Comparison of ENCODE assay signal across 15 mouse cellular contexts in the genomic region with DNA sequence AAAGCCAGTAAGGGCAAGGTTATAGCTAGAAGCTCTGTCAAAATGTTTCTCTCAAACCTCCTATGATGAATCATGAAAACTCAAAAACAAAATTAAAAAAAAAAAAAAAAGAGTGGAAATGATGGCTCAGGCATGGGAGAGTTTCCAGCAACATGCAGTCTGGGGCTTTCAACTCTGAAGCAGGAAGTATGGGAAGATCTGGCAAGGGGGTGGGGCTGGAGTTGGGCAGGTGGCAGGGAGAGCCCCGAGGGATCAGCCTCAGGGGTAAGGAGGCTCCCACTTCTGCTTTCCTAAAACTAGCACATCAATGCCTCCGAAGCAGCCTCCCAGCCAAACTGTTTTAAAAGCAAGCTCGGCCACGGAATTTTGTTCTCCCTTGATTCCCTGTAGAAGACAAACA. TPM values are rescaled to one million over a fixed set of nuclear protein-coding genes. Genes with fewer than 3 reads are reported as not detected.
DNase-seq lines count a peak whose midpoint lies in the region; ATAC-seq lines count a peak whose summit lies in the region.
"Had no signal": no experiment of that assay in that cellular context is flagged by ENCODE, and none has a peak within 500 bp of the region (broad histone marks: within the 10 kb centered on the region; RNA-seq: fewer than 3 reads in every experiment).

No protein-coding gene starts in this region.

- intact Hi-C loops in heart, postnatal 14 days (cut with DNase I), result no loop called here

- ATAC-seq in common myeloid progenitor, adult 5-6 weeks (replicated peaks; ENCODE audit: low read depth, poor library complexity, severe bottlenecking), result 0 out of 2 replicates have a peak, but pooled peaks have one; percentile 47

- DNase-seq in heart, adult 18-20 months, result peak; percentile 35 to 46
- DNase-seq in heart, postnatal 14 days, result no peak
- DNase-seq in spleen, postnatal 36 days (ENCODE audit: low spot score in 2 of 2), result peak; percentile 25 to 31
- DNase-seq in spleen, adult 12 weeks (ENCODE audit: low spot score), result no peak
- DNase-seq in frontal cortex, postnatal 25 days (ENCODE audit: low spot score in 2 of 2), result no peak
- DNase-seq in layer of hippocampus, adult 18-20 months (ENCODE audit: low spot score in 2 of 2), result no peak
- no peak for DNase-seq in cerebellum, adult 11 months
- DNase-seq: cerebellum, adult 2 months; embryo, embryonic 11 days; kidney, adult 9 months; liver, embryonic 13.5 days; lung, postnatal 36 days; midbrain, embryonic 14.5 days; thymus, postnatal 14 days had no signal

RNA-seq across cellular contexts. Expression of a gene that starts 11.4 kb away (rescaled TPM):
- 1 to 10 TPM; 5.4 to 6.3 TPM for total RNA-seq in heart, adult 18-20 months (2021)
- 1 to 10 TPM; 8.8 to 9.9 TPM for total RNA-seq in heart, postnatal 14 days (2021)
- 0.41 TPM in 1 of 2 replicates, not detected in the other for total RNA-seq in common myeloid progenitor, adult 5-6 weeks (2017)
- 1 to 10 TPM; 2.6 to 3.5 TPM for total RNA-seq in layer of hippocampus, adult 18-20 months (2021)

Comparison
In these comparisons a context has a peak if more than half of its experiments do, and no peak if none do; other contexts are left out.
1. DNase-seq: peak in heart, adult 18-20 months (2 of 2) and spleen, postnatal 36 days (2 of 2); none in heart, postnatal 14 days (0 of 2), spleen, adult 12 weeks (single experiment), frontal cortex, postnatal 25 days (0 of 2), layer of hippocampus, adult 18-20 months (0 of 2) and cerebellum, adult 11 months (single experiment).